Mouse (Mus musculus) ovary, postnatal 14 days (tissue): ENCODE results near the gene Esyt1.

Experiments used
- DNase-seq: peaks from one replicate; pipeline ENCODE4 v3.0.0; 2022; ENCODE audit warnings: low spot score

The Esyt1 gene

GRCm38 (mm10) chr10:128487861-128488712, 37.6 kb downstream of the Esyt1 start:
- no peak for DNase-seq

GRCm38 (mm10) chr10:128486370-128486769, 39.3 kb downstream of the Esyt1 start:
- DNase-seq, result no peak

- DNase-seq, result no peak
These were observed 51.3 kb downstream of the Esyt1 start for GRCm38 (mm10) chr10:128474366-128474765.

- no peak for DNase-seq
These were observed 65.4 kb downstream of the Esyt1 start for GRCm38 (mm10) chr10:128460270-128460630.
